Mouse (Mus musculus): ENCODE results near the gene Klhl18. TPM values are rescaled to one million over a fixed set of nuclear protein-coding genes. Genes with fewer than 3 reads are reported as not detected.

The Klhl18 gene
- 10 to 100 TPM; 23.3 to 24.8 TPM for total RNA-seq (2021)
- long read RNA-seq, experiment 1, full-length matches to known transcripts, result 4 of 7 reads
- long read RNA-seq, experiment 1, partial matches to known transcripts, result 0 of 7 reads
- long read RNA-seq, experiment 1, other reads (novel, unspliced or antisense), result 3 of 7 reads
- long read RNA-seq, experiment 2, full-length matches to known transcripts, result 4 of 9 reads
- long read RNA-seq, experiment 2, partial matches to known transcripts, result 0 of 9 reads
- long read RNA-seq, experiment 2, other reads (novel, unspliced or antisense), result 5 of 9 reads

- DNase-seq (ENCODE audit: low spot score in 2 of 2), result peak; percentile 98 to 99
Observed at GRCm38 (mm10) chr9:110476124-110477091, at the start of gene Klhl18, which contains the start of gene Kif9. Klhl18 (minus strand) TSS chr9:110476694. Kif9 (plus strand) TSS chr9:110476958.

GRCm38 (mm10) chr9:110525737-110526136 is 49.2 kb upstream of the Klhl18 start:
- no peak for DNase-seq (ENCODE audit: low spot score in 2 of 2)

- DNase-seq (ENCODE audit: low spot score in 2 of 2), result no peak
Observed at GRCm38 (mm10) chr9:110490913-110491312, 14.4 kb upstream of the Klhl18 start.

- DNase-seq (ENCODE audit: low spot score in 2 of 2), result no peak
Observed at GRCm38 (mm10) chr9:110488841-110489240, 12.3 kb upstream of the Klhl18 start.

GRCm38 (mm10) chr9:110478639-110479038 is 2.1 kb upstream of the Klhl18 start:
- no peak for DNase-seq (ENCODE audit: low spot score in 2 of 2)

GRCm38 (mm10) chr9:110477951-110478350 is 1.5 kb upstream of the Klhl18 start:
- DNase-seq (ENCODE audit: low spot score in 2 of 2), result no peak

GRCm38 (mm10) chr9:110466179-110466578 is 10.3 kb downstream of the Klhl18 start:
- DNase-seq (ENCODE audit: low spot score in 2 of 2), result no peak

DNA sequence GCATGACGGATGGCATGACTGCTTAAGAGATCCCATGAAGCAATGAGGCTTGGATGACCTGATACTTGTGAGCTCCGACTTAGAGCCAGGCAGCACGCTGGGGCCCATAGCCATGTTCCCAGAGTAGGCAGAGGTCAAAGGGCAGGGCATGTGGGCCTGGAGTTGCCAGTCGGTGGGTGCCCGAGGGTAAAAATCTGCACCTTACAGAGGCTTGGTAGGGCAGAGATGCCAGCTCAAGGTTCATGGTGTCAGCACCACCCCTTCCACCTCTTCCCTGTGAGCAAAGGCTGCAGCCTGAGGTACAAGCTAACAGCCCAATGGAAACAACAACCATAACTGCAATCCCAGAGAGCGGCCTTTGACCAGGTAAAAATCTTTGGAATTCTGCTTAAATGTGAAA is 11.2 kb downstream of the Klhl18 start:
- DNase-seq (ENCODE audit: low spot score in 2 of 2), result no peak

DNA sequence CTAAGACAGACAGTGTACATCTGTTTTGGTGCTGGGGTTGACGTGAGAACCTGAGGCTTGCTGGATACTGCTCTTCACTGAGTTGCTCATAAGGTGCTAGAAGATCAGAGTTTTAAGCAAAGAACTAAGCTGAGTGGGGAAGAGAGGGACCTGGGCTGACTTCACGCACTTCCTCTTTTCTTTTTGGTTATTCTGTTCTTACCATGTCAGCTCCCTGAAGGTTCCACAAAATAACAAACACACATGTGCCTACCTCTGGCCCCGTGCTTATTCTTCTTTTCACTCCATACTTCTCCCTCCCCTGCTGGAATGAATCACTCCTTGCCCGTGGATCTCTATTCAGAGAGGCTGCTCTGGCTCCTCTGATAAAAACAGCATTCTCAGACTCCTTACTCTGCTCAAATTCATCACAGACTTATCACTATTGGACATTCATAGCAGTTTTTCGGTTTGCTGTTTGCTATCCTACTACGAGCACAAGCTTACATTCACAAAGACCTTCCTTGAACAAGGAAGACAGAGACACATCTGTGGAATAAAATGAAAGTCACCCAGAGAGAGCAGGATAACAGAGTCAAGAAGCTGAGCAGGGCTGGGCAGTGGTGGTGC is 12.4 kb downstream of the Klhl18 start:
- DNase-seq (ENCODE audit: low spot score in 2 of 2), result no peak

GRCm38 (mm10) chr9:110462321-110462720 is 14.2 kb downstream of the Klhl18 start:
- DNase-seq (ENCODE audit: low spot score in 2 of 2), result no peak

GRCm38 (mm10) chr9:110460884-110461815 is 15.3 kb downstream of the Klhl18 start:
- no peak for DNase-seq (ENCODE audit: low spot score in 2 of 2)

DNA sequence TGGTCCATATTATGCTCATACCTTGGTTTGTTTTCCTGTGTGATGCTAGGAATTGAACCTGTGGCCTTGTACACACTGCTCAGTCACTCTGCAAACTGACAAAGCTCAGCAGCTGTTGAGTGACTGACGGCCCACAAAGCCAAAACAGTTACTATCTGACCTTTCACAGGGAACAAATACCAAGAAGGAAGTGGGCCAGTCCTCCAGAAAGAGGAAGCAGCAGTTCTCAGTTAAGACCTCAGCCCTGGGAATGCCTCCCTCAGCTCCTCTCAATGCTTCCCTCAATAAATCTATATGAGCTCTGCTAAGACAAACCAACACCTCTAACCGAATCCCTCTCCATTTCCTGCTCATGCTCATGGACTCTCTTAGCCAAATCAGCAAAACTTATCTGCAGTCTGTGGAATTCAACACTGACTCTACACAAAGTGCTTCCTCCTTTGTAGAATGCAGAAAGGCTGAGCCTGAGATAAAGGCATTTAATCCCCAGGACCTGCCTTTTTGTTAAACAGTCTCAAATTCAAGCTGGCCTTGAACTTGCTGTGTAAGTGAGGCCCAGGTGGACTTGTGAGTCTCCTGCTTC is 17.3 kb downstream of the Klhl18 start:
- DNase-seq (ENCODE audit: low spot score in 2 of 2), result no peak

- no peak for DNase-seq (ENCODE audit: low spot score in 2 of 2)
Observed at GRCm38 (mm10) chr9:110457926-110458325, 18.6 kb downstream of the Klhl18 start.

- DNase-seq (ENCODE audit: low spot score in 2 of 2), result no peak
Observed at GRCm38 (mm10) chr9:110452523-110452922, 24.0 kb downstream of the Klhl18 start.

- peak; percentile 76 to 91 for DNase-seq (ENCODE audit: low spot score in 2 of 2)
Observed at GRCm38 (mm10) chr9:110448857-110449617, 27.5 kb downstream of the Klhl18 start.

DNA sequence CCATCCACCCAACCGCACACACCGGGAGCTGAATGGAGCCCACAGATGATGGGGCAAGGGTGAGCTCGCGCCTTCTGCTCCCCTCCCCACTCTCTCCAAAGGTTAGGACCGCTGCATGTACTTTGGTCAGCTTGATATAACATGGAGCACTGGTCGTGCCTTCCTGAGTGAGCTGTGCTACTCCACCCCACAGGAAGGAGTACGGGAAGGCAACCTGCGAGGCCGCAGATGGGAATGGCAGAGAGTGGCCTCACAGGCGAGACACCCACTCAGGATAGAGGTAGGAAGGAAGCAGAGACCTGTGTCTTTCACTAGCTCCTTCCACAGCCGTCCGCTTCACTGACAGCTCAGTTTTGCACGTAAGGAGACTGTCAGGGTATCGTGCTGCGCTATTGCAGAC is 28.1 kb downstream of the Klhl18 start:
- DNase-seq (ENCODE audit: low spot score in 2 of 2), result no peak

DNA sequence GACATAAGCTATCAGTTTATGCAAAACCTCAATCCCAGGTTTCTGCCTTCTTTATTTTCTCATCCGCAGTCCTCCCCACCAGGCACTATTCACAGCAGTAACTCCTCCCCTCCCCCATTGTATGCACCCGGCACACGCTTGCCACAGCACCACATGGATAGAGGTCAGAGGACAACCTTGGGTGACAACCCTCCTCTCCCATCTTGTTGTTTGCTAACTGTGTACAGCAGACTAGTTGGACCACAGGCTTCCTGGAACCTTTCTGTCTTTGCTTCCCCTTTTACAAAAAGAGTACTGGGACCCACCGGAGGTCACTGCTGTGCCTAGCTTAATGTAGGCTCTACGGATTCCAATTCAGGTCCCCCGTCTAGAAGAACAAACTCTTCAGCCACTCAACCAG is 35.9 kb downstream of the Klhl18 start:
- DNase-seq (ENCODE audit: low spot score in 2 of 2), result no peak

GRCm38 (mm10) chr9:110440049-110440448 is 36.4 kb downstream of the Klhl18 start:
- DNase-seq (ENCODE audit: low spot score in 2 of 2), result no peak

DNA sequence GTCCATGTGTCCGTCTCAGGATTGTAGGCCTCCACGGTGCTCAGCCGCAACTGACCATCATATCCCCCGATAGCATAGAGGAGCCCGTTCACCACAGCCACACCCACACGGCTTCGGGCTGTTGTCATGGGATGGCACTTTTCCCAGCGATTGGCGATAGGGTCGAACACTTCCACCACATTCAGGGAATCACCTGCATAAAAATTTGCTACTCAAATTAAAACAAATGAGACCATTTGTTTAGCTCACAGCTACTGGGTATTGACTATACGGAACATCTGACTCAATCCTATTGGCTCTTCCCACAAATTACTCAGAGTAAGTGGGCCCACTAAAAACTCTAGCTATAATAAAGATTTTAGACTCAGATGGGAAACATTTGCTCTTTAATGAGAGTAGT is 40.5 kb downstream of the Klhl18 start:
- no peak for DNase-seq (ENCODE audit: low spot score in 2 of 2)

Measured in layer of hippocampus, postnatal 14 days (tissue).